Mouse (Mus musculus): ENCODE results near the gene Scn2a.
"Not testable (repeated sequence)": the region's sequence is repeated elsewhere in the genome, so short reads cannot be mapped to it uniquely, and the experiment has no call there.

Scn2a gene

DNA sequence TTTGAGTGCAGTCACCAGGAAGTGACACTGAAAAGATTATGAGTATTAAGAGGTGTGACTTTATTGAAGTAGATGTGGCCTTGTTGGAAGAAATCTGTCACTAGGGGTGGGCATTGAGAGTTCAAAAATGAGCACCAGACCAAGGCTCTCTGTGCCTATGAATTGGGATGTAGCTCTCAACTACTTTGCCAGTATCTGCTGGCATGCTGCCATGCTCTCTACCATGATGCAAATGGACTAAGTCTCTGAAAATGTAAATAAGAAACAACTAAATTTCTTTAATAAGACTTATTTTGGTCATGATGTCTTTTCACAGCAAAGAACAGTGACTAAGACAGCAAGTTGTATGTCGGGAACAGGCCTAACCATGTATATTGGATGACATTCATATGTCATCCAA is 79.7 kb downstream of the Scn2a start:
- no peak for DNase-seq (ENCODE audit: low spot score)

DNA sequence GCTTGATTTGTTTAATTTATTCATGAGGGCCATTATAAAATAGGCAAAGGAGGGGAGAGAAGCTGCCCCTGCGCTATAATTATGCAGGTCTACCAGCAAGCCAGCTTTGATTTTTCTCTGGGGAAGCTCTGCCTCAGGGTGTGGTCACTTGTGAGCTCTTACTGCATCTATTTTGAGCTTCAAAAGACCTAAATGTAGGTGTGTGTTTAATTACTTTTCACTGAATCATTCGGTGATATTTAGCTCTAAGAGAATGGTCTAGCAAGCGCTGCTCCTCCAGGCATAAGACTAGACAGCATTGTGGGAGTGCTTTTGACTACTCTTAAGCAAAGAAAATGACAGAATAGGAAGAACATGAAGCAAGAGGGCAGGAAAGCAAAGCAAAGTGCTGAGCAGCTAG is 80.6 kb downstream of the Scn2a start:
- no peak for DNase-seq (ENCODE audit: low spot score)

DNA sequence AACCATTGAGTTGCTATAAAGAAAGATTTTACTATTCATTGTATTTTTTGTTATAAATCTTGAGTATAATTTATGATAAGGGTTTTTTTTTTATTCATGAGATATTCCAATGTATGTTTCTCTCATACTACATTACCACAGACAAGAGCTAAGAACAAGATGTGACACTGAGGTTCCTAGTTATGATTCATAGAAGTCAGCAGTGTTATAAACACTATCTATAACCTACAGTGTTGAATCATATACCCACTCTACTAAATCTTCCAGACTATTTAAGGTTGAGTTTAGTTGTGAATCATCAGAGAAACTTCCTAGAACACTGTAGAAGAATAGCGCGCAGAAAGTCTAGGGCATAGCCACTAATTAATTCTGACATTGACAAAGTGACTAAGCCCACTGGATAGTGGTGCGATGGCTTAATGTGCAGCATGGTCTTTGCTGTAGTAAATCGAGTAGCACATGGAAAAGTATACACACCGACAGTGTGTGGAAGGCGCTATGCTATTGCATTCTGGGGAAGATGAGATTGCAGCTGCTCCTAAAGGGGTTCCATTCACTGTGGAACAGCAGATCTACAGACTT is 101.7 kb downstream of the Scn2a start:
- no peak for DNase-seq (ENCODE audit: low spot score)

DNA sequence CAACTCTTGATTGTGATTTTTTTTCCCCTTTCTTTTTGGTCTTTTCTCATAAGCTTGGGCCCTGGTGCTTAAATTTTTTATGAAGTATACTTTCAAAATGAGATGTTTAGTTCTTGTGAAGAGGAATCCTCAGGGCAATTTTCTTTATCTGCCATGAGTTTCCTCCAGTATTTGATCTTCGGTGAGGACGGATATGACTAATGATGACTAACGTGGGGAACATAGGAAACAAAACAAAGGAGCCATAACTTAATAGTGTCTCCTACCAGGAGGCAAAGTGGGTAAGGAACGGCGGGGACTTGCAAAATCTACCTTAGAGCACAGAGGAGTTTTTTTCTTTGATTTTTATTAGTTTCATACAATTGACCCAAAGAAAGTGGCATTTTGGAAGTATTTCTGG is 124.8 kb downstream of the Scn2a start:
- no peak for DNase-seq (ENCODE audit: low spot score)

DNA sequence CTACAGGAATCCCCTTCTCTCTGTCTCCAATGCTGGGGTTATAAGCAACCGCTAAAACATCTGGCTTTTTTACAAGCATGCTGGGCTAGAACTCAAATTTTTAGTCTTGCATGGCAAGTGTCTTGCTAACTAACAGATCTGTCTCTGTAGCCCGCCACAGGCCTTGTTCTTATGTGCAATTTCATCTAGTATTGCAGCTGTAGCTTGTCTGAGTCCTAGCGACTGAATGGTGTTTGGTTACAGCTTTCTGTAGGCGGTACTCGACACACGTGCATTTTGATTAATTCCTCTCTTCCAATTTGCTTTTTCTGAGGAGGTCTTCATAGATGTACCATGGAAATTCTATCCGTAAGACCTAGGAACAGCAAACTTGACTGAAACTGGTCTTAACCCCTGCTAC is 161.9 kb downstream of the Scn2a start:
- no peak for DNase-seq (ENCODE audit: low spot score)

DNA sequence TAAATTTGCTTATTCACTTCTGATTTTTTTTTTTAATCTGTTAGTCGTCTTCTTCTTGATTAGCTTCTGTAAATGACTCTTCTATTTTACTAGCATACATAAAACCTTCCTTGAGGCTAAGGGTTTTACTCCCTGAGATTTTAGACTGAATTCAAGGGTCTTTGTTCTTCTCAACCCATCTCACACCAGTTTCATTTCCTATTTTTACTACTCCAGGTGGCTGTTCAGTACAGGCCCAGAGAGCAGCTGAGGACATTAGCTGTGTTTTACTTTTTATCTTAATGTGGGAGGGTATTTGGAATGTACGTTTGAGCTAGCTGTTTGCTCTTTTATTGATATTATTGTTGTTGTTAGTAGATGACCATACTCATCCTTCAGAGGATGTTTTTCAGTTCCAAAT is 162.8 kb downstream of the Scn2a start:
- no peak for DNase-seq (ENCODE audit: low spot score)

DNA sequence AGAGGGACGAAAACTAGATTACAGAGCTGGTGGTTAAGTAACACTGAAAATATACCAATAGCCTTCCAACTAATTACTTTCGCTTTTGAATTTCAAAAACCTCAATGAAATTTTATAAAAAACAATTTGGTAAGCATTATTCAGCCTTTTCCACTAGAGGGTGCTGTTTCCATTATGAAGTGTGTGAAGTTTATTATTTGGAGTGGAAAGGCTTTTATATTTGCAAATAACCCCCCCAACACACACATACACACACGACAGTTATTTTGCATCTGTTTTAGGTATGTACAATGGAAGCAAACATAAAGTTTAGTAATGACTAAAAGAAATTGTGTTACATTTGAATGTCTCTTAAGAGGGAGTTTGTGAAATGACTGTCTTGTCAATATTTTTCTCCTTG is 171.9 kb downstream of the Scn2a start:
- peak; percentile 12 for DNase-seq (ENCODE audit: low spot score)

DNA sequence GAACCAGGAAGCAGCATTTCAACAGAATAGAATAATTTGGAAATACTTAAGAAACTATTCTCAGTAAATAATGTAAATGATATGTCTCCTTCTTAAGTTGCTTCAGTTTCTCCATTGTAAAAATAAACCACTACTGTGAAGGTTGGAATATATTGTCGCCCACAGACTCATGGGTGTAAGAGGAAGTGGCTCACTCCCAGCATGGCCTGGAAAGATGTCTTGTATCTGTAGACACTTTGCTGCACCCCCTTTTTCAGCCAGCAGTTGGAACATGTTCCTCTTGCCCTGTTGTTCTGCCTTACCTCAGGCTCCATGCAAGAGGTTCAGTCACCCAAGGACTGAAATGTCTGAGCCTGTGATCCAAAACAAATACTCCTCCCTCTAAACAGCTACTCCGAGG is 173.0 kb downstream of the Scn2a start:
- DNase-seq (ENCODE audit: low spot score), result no peak

DNA sequence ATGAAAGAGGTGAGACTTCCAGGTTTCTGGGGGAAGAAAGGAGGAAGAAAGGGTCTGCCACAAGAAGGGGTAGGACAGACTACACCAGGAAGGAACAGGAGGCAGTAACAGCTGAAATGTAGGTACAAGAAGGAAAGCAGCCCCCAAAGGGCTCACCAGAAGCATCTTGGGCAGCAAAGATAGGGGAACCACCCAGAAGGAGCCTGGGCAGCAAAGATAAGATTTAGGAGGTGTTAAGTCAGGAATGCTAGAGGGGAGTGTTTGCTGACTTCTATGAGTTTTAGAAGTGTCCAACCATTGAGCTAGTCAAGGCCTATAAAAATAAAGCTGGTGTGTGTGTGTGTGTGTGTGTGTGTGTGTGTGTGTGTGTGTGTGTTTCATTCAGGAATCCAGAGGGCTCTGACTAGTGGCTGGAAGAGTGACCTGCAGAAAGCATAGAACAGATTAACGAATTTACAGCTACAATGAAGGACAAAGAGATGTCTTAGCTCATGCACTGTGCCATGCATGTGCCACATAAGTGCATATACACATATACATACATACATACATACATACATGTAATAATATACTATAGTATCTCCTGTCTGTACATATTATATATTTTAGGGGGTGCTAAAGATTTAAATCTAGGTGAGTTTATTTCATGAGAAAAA is 180.6 kb downstream of the Scn2a start:
- DNase-seq (ENCODE audit: low spot score), result no peak

DNA sequence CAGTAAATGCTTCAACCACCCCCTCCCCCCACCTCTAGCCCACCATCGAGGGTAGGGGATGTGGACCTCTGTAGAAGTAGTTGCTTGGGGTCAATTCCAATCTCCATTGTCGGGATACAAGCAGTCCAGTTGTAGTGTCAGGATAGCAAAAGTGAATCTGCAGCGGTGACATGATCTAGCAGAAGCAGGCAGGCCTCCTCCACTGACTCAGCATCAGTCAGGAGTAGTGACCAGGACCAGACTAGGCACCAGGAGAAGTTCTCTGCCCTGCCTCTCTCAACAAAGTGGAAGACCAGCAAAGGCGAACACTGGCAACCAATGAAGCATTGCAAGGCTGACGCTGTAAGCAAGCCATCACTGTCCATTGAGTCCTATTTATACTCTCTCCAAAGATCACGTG is 186.0 kb downstream of the Scn2a start:
- DNase-seq (ENCODE audit: low spot score), result no peak

DNA sequence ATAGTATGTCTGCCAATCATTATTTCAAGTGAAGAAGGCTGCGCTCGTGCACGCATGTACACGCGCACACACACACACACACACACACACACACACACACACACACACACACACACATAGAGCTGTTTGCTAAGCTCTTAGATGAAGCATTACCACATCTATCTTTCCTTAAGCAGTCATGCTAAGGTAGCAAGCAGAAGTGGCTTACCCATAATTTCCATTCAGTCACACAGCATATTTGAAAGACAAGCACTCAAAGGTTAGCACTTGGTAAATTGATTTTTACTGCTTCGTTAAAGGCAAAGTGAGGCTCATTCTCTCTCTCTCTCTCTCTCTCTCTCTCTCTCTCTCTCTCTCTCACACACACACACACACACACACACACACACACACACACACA is 190.6 kb downstream of the Scn2a start:
- not testable (repeated sequence) for DNase-seq (ENCODE audit: low spot score)
